Mouse (Mus musculus) bone marrow, adult 2 months (tissue): ENCODE data around the gene Hsd17b3. TPM values are rescaled to one million over a fixed set of nuclear protein-coding genes. Genes with fewer than 3 reads are reported as not detected.
"Not testable (repeated sequence)": the region's sequence is repeated elsewhere in the genome, so short reads cannot be mapped to it uniquely, and the experiment has no call there.

Experiments
- H3K27ac ChIP-seq: fragments of 200-500 bp; 2 replicates; pipeline ENCODE4 v1.5.1; 2012; ENCODE audit warnings: low read depth, mild to moderate bottlenecking, control low read depth, inconsistent platforms, low read length; ENCODE audit not compliant: control insufficient read depth, poor library complexity, insufficient read depth
- H3K4me1 ChIP-seq: fragments of 200-500 bp; 2 replicates; pipeline ENCODE4 v1.6.1; 2011; ENCODE audit warnings: low read length; ENCODE audit not compliant: control insufficient read depth, insufficient read depth
- H3K4me3 ChIP-seq: fragments of 200-500 bp; replicated peaks from 2 replicates; pipeline ENCODE3; 2011; ENCODE audit warnings: mild to moderate bottlenecking, low read depth, low read length, control low read depth; ENCODE audit not compliant: control insufficient read depth
- CTCF ChIP-seq: fragments of 200-500 bp; IDR thresholded peaks from 2 replicates; pipeline ENCODE4 v1.5.1; 2011; ENCODE audit warnings: low read length, control low read depth; ENCODE audit not compliant: control insufficient read depth, insufficient read depth
- POLR2A ChIP-seq: fragments of 200-500 bp; IDR thresholded peaks from 2 replicates; pipeline ENCODE4 v1.6.1; 2011; ENCODE audit warnings: low read depth, mild to moderate bottlenecking, control low read depth, low read length, borderline replicate concordance; ENCODE audit not compliant: control insufficient read depth
- WGBS: fragments of 180-500 bp; shearing (Covaris S2); methylation state at CpG from one replicate; pipeline ENCODE4 v1.1.7; 2018; 5-methylcytosine and 5-hydroxymethylcytosine counted together
- polyA plus RNA-seq: library from polyadenylated mRNA; stranded (reverse); fragments of >200 nt; gene quantifications from 2 replicates; pipeline ENCODE4 v1.2.4, GENCODE M21; 2011; ENCODE audit warnings: low replicate concordance; ENCODE audit not compliant: missing spikeins, insufficient read depth, insufficient read length

Gene Hsd17b3
- polyA plus RNA-seq, 1 experiment: not detected

GRCm38 (mm10) chr13:64066653-64067052 is 22.4 kb downstream of the Hsd17b3 start:
- H3K4me3 ChIP-seq: no peak overlapping the region
- H3K4me1 ChIP-seq: no peaks in the 10 kb centered on the region; the same call in 1 of the 2 replicates
- no peak overlapping the region for H3K27ac ChIP-seq
- WGBS: 6% methylated on average over 3 of the region's 3 CpGs
- TF ChIP-seq POLR2A (no peak), CTCF (no peak)

GRCm38 (mm10) chr13:64064276-64064675 is 24.8 kb downstream of the Hsd17b3 start:
- no peaks in the 10 kb centered on the region for H3K4me1 ChIP-seq
- no peak for TF ChIP-seq CTCF
- TF ChIP-seq POLR2A: no peak
- no peak overlapping the region for H3K27ac ChIP-seq
- H3K4me3 ChIP-seq: no peak overlapping the region

GRCm38 (mm10) chr13:64060935-64061506 is 28.0 kb downstream of the Hsd17b3 start:
- Histone ChIP-seq H3K4me1 (no peaks in the 10 kb centered on the region), H3K4me3 (no peak overlapping the region), H3K27ac (no peak overlapping the region)
- WGBS: 78% methylated on average over 5 of the region's 5 CpGs
- no peak for TF ChIP-seq POLR2A
- no peak for TF ChIP-seq CTCF

GRCm38 (mm10) chr13:64053959-64054358 is 35.1 kb downstream of the Hsd17b3 start:
- Histone ChIP-seq H3K27ac (no peak overlapping the region), H3K4me3 (no peak overlapping the region), H3K4me1 (no peaks in the 10 kb centered on the region)
- TF ChIP-seq POLR2A (no peak), CTCF (no peak)
- 75% methylated on average over 1 of the region's 1 CpGs for WGBS

- not testable (repeated sequence) for H3K27ac ChIP-seq, H3K4me1 ChIP-seq
- 81% methylated on average over 2 of the region's 2 CpGs for WGBS
Observed at GRCm38 (mm10) chr13:64052281-64052680, 36.7 kb downstream of the Hsd17b3 start.

GRCm38 (mm10) chr13:64050895-64051294 is 38.1 kb downstream of the Hsd17b3 start:
- TF ChIP-seq CTCF (peak; percentile 22; the same call in 1 of the 2 replicates), POLR2A (no peak)
- Histone ChIP-seq H3K27ac (no peak overlapping the region), H3K4me1 (no peaks in the 10 kb centered on the region), H3K4me3 (no peak overlapping the region)
- 75% methylated on average over 4 of the region's 4 CpGs for WGBS

More at GRCm38 (mm10) chr13:64052281-64052680, 36.7 kb downstream of the Hsd17b3 start:
- not testable (repeated sequence) for H3K4me3 ChIP-seq

- TF ChIP-seq CTCF (no peak), POLR2A (no peak)
- Histone ChIP-seq H3K4me3 (no peak overlapping the region), H3K27ac (no peak overlapping the region), H3K4me1 (no peaks in the 10 kb centered on the region)
Observed at GRCm38 (mm10) chr13:64049535-64049934, 39.5 kb downstream of the Hsd17b3 start.

- WGBS: 30% methylated on average over 2 of the region's 2 CpGs
- Histone ChIP-seq H3K4me3 (no peak overlapping the region), H3K4me1 (no peaks in the 10 kb centered on the region), H3K27ac (no peak overlapping the region)
- TF ChIP-seq POLR2A: no peak
Observed at GRCm38 (mm10) chr13:64048467-64048866, 40.6 kb downstream of the Hsd17b3 start.

GRCm38 (mm10) chr13:64039976-64040375 is 49.1 kb downstream of the Hsd17b3 start:
- H3K27ac ChIP-seq: no peak overlapping the region
- no peak overlapping the region for H3K4me3 ChIP-seq
- WGBS: 2% methylated on average over 10 of the region's 10 CpGs
- no peaks in the 10 kb centered on the region; the same call in 1 of the 2 replicates for H3K4me1 ChIP-seq
- no peak for TF ChIP-seq POLR2A
- TF ChIP-seq CTCF: no peak

GRCm38 (mm10) chr13:64038114-64038513 is 50.9 kb downstream of the Hsd17b3 start:
- H3K4me3 ChIP-seq: no peak overlapping the region
- no peaks in the 10 kb centered on the region; the same call in 1 of the 2 replicates for H3K4me1 ChIP-seq
- H3K27ac ChIP-seq: no peak overlapping the region
- TF ChIP-seq CTCF (no peak), POLR2A (no peak)
